ENCODE assay signal across 14 mouse cellular contexts in genomic region chrX:99509511-99509919, GRCm38 (mm10). TPM values are rescaled to one million over a fixed set of nuclear protein-coding genes. Genes with fewer than 3 reads are reported as not detected.
DNase-seq lines count a peak whose midpoint lies in the region; ATAC-seq lines count a peak whose summit lies in the region.
"Had no signal": no experiment of that assay in that cellular context is flagged by ENCODE, and none has a peak within 500 bp of the region (broad histone marks: within the 10 kb centered on the region; RNA-seq: fewer than 3 reads in every experiment).

No protein-coding gene starts in this region.

- no peak for DNase-seq in kidney, adult 9 months
- DNase-seq in midbrain, embryonic 11.5 days (ENCODE audit: low spot score, missing footprints): peak; percentile 60
- DNase-seq: adrenal gland, postnatal 36 days; cerebellum, postnatal 14 days; right cerebral cortex, postnatal 4 days; thymus, postnatal 25 days had no signal

- ATAC-seq in kidney, embryonic 14.5 days (ENCODE audit: low FRiP score, low TSS enrichment): peak; percentile 75
- ATAC-seq in midbrain, embryonic 11.5 days (ENCODE audit: low FRiP score): no peak; the same call in 1 of the 2 replicates
- no peak for ATAC-seq in midbrain, embryonic 16.5 days
- peak; percentile 80 for ATAC-seq in intestine, embryonic 15.5 days
- peak; percentile 78; the same call in 1 of the 2 replicates for ATAC-seq in stomach, embryonic 15.5 days (ENCODE audit: insufficient read depth, low FRiP score, low read depth)
- no peak for ATAC-seq in heart, embryonic 12.5 days (ENCODE audit: insufficient number of reproducible peaks, low FRiP score)
- no peak for ATAC-seq in megakaryocyte progenitor cell, adult 5-6 weeks (replicated peaks; ENCODE audit: poor library complexity)

- no peak overlapping the region for H3K9ac ChIP-seq in kidney, embryonic 14.5 days (ENCODE audit: low read depth, low read length)
- H3K9ac ChIP-seq in midbrain, embryonic 11.5 days (ENCODE audit: low read length): no peak overlapping the region
- no peak overlapping the region for H3K9ac ChIP-seq in midbrain, embryonic 16.5 days (ENCODE audit: low read depth, low read length)
- H3K9ac ChIP-seq in intestine, embryonic 15.5 days: no peak overlapping the region
- H3K9ac ChIP-seq in stomach, embryonic 15.5 days: no peak overlapping the region
- H3K9ac ChIP-seq in heart, embryonic 12.5 days: no peak overlapping the region
- H3K9ac ChIP-seq: embryonic facial prominence, embryonic 13.5 days had no signal

- H3K4me1 ChIP-seq in kidney, embryonic 14.5 days (ENCODE audit: control insufficient read depth, insufficient read depth, low read length): no peaks in the 10 kb centered on the region
- no peaks in the 10 kb centered on the region; the same call in 1 of the 2 replicates for H3K4me1 ChIP-seq in midbrain, embryonic 11.5 days (ENCODE audit: control insufficient read depth, insufficient read depth, low read length)
- peaks cover 6% of the 10 kb centered on the region for H3K4me1 ChIP-seq in midbrain, embryonic 16.5 days (ENCODE audit: control insufficient read depth, insufficient read depth, low read length)
- no peaks in the 10 kb centered on the region for H3K4me1 ChIP-seq in intestine, embryonic 15.5 days (replicated peaks)
- H3K4me1 ChIP-seq in stomach, embryonic 15.5 days: no peaks in the 10 kb centered on the region
- peaks cover 12% of the 10 kb centered on the region for H3K4me1 ChIP-seq in heart, embryonic 12.5 days (replicated peaks)

- H3K9me3 ChIP-seq in kidney, embryonic 14.5 days (ENCODE audit: control insufficient read depth, low read length): no peaks in the 10 kb centered on the region
- H3K9me3 ChIP-seq in midbrain, embryonic 11.5 days (ENCODE audit: control insufficient read depth, low read length): no peaks in the 10 kb centered on the region
- no peaks in the 10 kb centered on the region for H3K9me3 ChIP-seq in midbrain, embryonic 16.5 days (replicated peaks; ENCODE audit: control insufficient read depth, low read length, poor library complexity, severe bottlenecking)
- no peaks in the 10 kb centered on the region for H3K9me3 ChIP-seq in intestine, embryonic 15.5 days
- H3K9me3 ChIP-seq in stomach, embryonic 15.5 days: no peaks in the 10 kb centered on the region
- no peaks in the 10 kb centered on the region for H3K9me3 ChIP-seq in heart, embryonic 12.5 days (replicated peaks)
- H3K9me3 ChIP-seq: embryonic facial prominence, embryonic 13.5 days; megakaryocyte, embryonic 14.5 days had no signal

- H3K27ac ChIP-seq in kidney, embryonic 14.5 days (ENCODE audit: low read depth, low read length): no peak overlapping the region
- H3K27ac ChIP-seq in midbrain, embryonic 11.5 days (ENCODE audit: low read depth, low read length): no peak overlapping the region
- no peak overlapping the region for H3K27ac ChIP-seq in midbrain, embryonic 16.5 days (ENCODE audit: low read length)
- no peak overlapping the region for H3K27ac ChIP-seq in intestine, embryonic 15.5 days
- H3K27ac ChIP-seq in stomach, embryonic 15.5 days: peak overlapping the region; percentile 13; the same call in 1 of the 2 replicates
- H3K27ac ChIP-seq in heart, embryonic 12.5 days (ENCODE audit: poor library complexity, severe bottlenecking): no peak overlapping the region
- H3K27ac ChIP-seq: embryonic facial prominence, embryonic 13.5 days had no signal

- 53% methylated on average over 6 of the region's 6 CpGs for WGBS in kidney, embryonic 14.5 days
- 65% methylated on average over 6 of the region's 6 CpGs for WGBS in midbrain, embryonic 11.5 days
- 38% methylated on average over 6 of the region's 6 CpGs for WGBS in midbrain, embryonic 16.5 days
- 58% methylated on average over 6 of the region's 6 CpGs for WGBS in intestine, embryonic 15.5 days
- WGBS in stomach, embryonic 15.5 days: 51% methylated on average over 6 of the region's 6 CpGs
- 62% methylated on average over 6 of the region's 6 CpGs for WGBS in heart, embryonic 12.5 days

- no peak overlapping the region for H3K4me2 ChIP-seq in kidney, embryonic 14.5 days (replicated peaks; ENCODE audit: low read depth, low read length)
- no peak overlapping the region for H3K4me2 ChIP-seq in midbrain, embryonic 11.5 days
- no peak overlapping the region for H3K4me2 ChIP-seq in midbrain, embryonic 16.5 days (ENCODE audit: low read length)
- no peak overlapping the region for H3K4me2 ChIP-seq in intestine, embryonic 15.5 days (replicated peaks)
- no peak overlapping the region for H3K4me2 ChIP-seq in stomach, embryonic 15.5 days
- H3K4me2 ChIP-seq in heart, embryonic 12.5 days: no peak overlapping the region
- H3K4me2 ChIP-seq: embryonic facial prominence, embryonic 13.5 days had no signal

- peaks cover 4% of the 10 kb centered on the region; the same call in 1 of the 2 replicates for H3K27me3 ChIP-seq in kidney, embryonic 14.5 days (ENCODE audit: control insufficient read depth, insufficient read depth, low read length)
- H3K27me3 ChIP-seq in midbrain, embryonic 11.5 days (ENCODE audit: control insufficient read depth, insufficient read depth, low read length): peaks cover 34% of the 10 kb centered on the region
- H3K27me3 ChIP-seq in midbrain, embryonic 16.5 days (ENCODE audit: control insufficient read depth, insufficient read depth, low read depth, low read length): peaks cover 14% of the 10 kb centered on the region
- 0 out of 2 replicates have a peak, but pooled peaks cover 7% of the 10 kb centered on the region for H3K27me3 ChIP-seq in intestine, embryonic 15.5 days (replicated peaks)
- 0 out of 2 replicates have a peak, but pooled peaks cover 9% of the 10 kb centered on the region for H3K27me3 ChIP-seq in stomach, embryonic 15.5 days (replicated peaks)
- H3K27me3 ChIP-seq in heart, embryonic 12.5 days (replicated peaks): peaks cover 43% of the 10 kb centered on the region

- no peaks in the 10 kb centered on the region for H3K36me3 ChIP-seq in kidney, embryonic 14.5 days (ENCODE audit: control insufficient read depth, insufficient read depth, low read length)
- no peaks in the 10 kb centered on the region for H3K36me3 ChIP-seq in midbrain, embryonic 11.5 days (ENCODE audit: control insufficient read depth, insufficient read depth, low read length)
- H3K36me3 ChIP-seq in midbrain, embryonic 16.5 days (ENCODE audit: control insufficient read depth, insufficient read depth, low read length): no peaks in the 10 kb centered on the region
- no peaks in the 10 kb centered on the region for H3K36me3 ChIP-seq in intestine, embryonic 15.5 days
- no peaks in the 10 kb centered on the region for H3K36me3 ChIP-seq in stomach, embryonic 15.5 days
- no peaks in the 10 kb centered on the region for H3K36me3 ChIP-seq in heart, embryonic 12.5 days
- H3K36me3 ChIP-seq: embryonic facial prominence, embryonic 13.5 days had no signal

- H3K4me3 ChIP-seq in kidney, embryonic 14.5 days (ENCODE audit: low read length): no peak overlapping the region
- no peak overlapping the region for H3K4me3 ChIP-seq in midbrain, embryonic 11.5 days (ENCODE audit: low read depth, low read length)
- no peak overlapping the region for H3K4me3 ChIP-seq in midbrain, embryonic 16.5 days (ENCODE audit: low read depth, low read length)
- no peak overlapping the region for H3K4me3 ChIP-seq in intestine, embryonic 15.5 days (replicated peaks)
- no peak overlapping the region for H3K4me3 ChIP-seq in stomach, embryonic 15.5 days (replicated peaks)
- H3K4me3 ChIP-seq in heart, embryonic 12.5 days: no peak overlapping the region
- H3K4me3 ChIP-seq: embryonic facial prominence, embryonic 13.5 days; megakaryocyte, embryonic 14.5 days had no signal

RNA-seq across cellular contexts. Expression of gene Pja1, which starts 38.4 kb away (rescaled TPM):
- 137 and 176 TPM in 2 replicates for polyA plus RNA-seq in kidney, embryonic 14.5 days (2014; fragmentation: Nextera tagmentation; extraction: Ambion mirVana)
- 213 and 222 TPM in 2 replicates for polyA plus RNA-seq in midbrain, embryonic 11.5 days (2014; fragmentation: Nextera tagmentation; extraction: Ambion mirVana)
- polyA plus RNA-seq in midbrain, embryonic 16.5 days (2015; fragmentation: Nextera tagmentation; extraction: Ambion mirVana): 431 and 432 TPM in 2 replicates
- polyA plus RNA-seq in intestine, embryonic 15.5 days (2015; fragmentation: Nextera tagmentation; extraction: Ambion mirVana): 152 and 158 TPM in 2 replicates
- polyA plus RNA-seq in stomach, embryonic 15.5 days (2015; fragmentation: Nextera tagmentation; extraction: Ambion mirVana): 149 TPM in 2 replicates
- polyA plus RNA-seq in heart, embryonic 12.5 days (2016; fragmentation: Nextera tagmentation; extraction: Ambion mirVana): 108 and 109 TPM in 2 replicates
- total RNA-seq in megakaryocyte progenitor cell, adult 5-6 weeks (2015): 14.6 and 14.8 TPM in 2 replicates
- total RNA-seq in megakaryocyte progenitor cell, adult 5-6 weeks (2017): 35.2 and 40.4 TPM in 2 replicates

Comparison
In these comparisons a context has a peak if more than half of its experiments do, and no peak if none do; other contexts are left out.
1. ATAC-seq: peak in kidney, embryonic 14.5 days (single experiment), intestine, embryonic 15.5 days (single experiment) and stomach, embryonic 15.5 days (single experiment); none in midbrain, embryonic 11.5 days (single experiment), midbrain, embryonic 16.5 days (single experiment), heart, embryonic 12.5 days (single experiment) and megakaryocyte progenitor cell, adult 5-6 weeks (single experiment).